Mouse (Mus musculus) kidney, adult 2 months (tissue): ENCODE results near the gene Dnajc17.

Source experiments
- CTCF ChIP-seq: fragments of 200-500 bp; conservative IDR thresholded peaks from 2 replicates; pipeline ENCODE4 v1.5.1; 2011; ENCODE audit warnings: low read depth, mild to moderate bottlenecking, control low read depth, low read length, moderate library complexity, mixed read lengths; ENCODE audit not compliant: insufficient read depth, insufficient read length
- POLR2A ChIP-seq: fragments of 200-500 bp; IDR thresholded peaks from one replicate; pipeline ENCODE4 v1.6.1; 2011; ENCODE audit warnings: low read depth, low read length, control low read depth

DNA sequence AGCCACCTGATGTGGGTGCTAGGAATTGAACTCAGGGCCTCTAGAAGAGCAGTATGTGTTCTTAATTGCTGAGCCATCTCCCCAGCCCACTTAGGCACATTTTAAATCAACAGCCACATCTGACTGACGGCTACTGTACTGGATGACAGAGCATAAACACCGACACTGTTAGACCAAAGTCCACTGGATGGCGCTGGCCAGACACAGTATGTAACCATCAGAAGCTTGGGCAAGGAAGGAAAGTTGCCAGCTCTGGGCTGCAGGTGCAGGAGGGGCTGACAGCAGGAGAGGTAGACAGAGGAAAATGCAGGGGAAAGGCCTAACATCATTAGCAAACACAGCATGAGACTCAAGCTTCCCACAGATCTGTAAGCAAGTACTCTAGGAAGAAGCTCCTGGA is 31.8 kb downstream of the Dnajc17 start:
- TF ChIP-seq POLR2A (no peak), CTCF (peak; percentile 14; the same call in 1 of the 2 replicates)
